ENCODE assay signal across 20 mouse cellular contexts in the genomic region with DNA sequence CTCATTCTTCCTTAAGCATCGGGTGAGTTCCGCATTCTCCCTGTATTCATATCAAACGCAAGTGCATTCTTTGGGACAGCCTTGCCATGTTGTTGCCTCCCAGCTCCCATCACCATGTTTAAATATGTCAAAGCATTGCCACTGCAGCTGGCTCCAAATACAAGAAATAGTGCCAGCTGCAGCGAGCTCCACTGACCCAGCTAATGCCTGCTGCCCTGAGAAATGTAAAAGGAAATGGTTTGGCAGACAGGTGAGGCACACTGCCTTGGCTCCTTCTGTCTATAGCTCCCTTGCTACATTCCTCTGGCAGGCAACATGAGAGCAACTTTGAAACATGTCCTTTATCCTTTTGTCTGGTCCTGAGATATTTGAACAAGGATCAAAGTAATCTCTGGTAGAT.
DNase-seq lines count a peak whose midpoint lies in the region; ATAC-seq and TF ChIP-seq lines count a peak whose summit lies in the region.
"Had no signal": no experiment of that assay in that cellular context is flagged by ENCODE, and none has a peak within 500 bp of the region (broad histone marks: within the 10 kb centered on the region; RNA-seq: fewer than 3 reads in every experiment).

No protein-coding gene starts in this region.

- H3K4me1 ChIP-seq in forebrain, embryonic 14.5 days (ENCODE audit: control insufficient read depth, insufficient read depth, low read length) = no peaks in the 10 kb centered on the region
- no peaks in the 10 kb centered on the region for H3K4me1 ChIP-seq in forebrain, postnatal 0 days (ENCODE audit: insufficient read depth)
- no peaks in the 10 kb centered on the region for H3K4me1 ChIP-seq in hindbrain, embryonic 15.5 days (replicated peaks)
- no peaks in the 10 kb centered on the region for H3K4me1 ChIP-seq in hindbrain, embryonic 12.5 days
- H3K4me1 ChIP-seq: embryonic facial prominence, embryonic 12.5 days; embryonic facial prominence, embryonic 15.5 days; heart, embryonic 10.5 days; heart, embryonic 13.5 days; intestine, embryonic 15.5 days had no signal

- H3K27me3 ChIP-seq in forebrain, embryonic 14.5 days (replicated peaks; ENCODE audit: control insufficient read depth, insufficient read depth, low read length) = no peaks in the 10 kb centered on the region
- H3K27me3 ChIP-seq in forebrain, postnatal 0 days (ENCODE audit: insufficient read depth, low read length) = no peaks in the 10 kb centered on the region
- H3K27me3 ChIP-seq in hindbrain, embryonic 15.5 days = no peaks in the 10 kb centered on the region
- H3K27me3 ChIP-seq in hindbrain, embryonic 12.5 days = no peaks in the 10 kb centered on the region
- H3K27me3 ChIP-seq: embryonic facial prominence, embryonic 12.5 days; embryonic facial prominence, embryonic 15.5 days; heart, embryonic 13.5 days; intestine, embryonic 15.5 days had no signal

- no peak overlapping the region for H3K4me2 ChIP-seq in forebrain, embryonic 14.5 days (ENCODE audit: low read length)
- no peak overlapping the region for H3K4me2 ChIP-seq in forebrain, postnatal 0 days (ENCODE audit: low read depth)
- no peak overlapping the region for H3K4me2 ChIP-seq in hindbrain, embryonic 15.5 days
- no peak overlapping the region for H3K4me2 ChIP-seq in hindbrain, embryonic 12.5 days (replicated peaks)
- H3K4me2 ChIP-seq: embryonic facial prominence, embryonic 12.5 days; embryonic facial prominence, embryonic 15.5 days; heart, embryonic 13.5 days; hindbrain, embryonic 14.5 days; intestine, embryonic 15.5 days had no signal

- H3K9ac ChIP-seq in forebrain, embryonic 14.5 days (ENCODE audit: low read length) = no peak overlapping the region
- H3K9ac ChIP-seq in forebrain, postnatal 0 days = no peak overlapping the region
- no peak overlapping the region for H3K9ac ChIP-seq in hindbrain, embryonic 15.5 days
- H3K9ac ChIP-seq in hindbrain, embryonic 12.5 days = no peak overlapping the region
- H3K9ac ChIP-seq: embryonic facial prominence, embryonic 12.5 days; embryonic facial prominence, embryonic 15.5 days; heart, embryonic 13.5 days; hindbrain, embryonic 14.5 days; intestine, embryonic 15.5 days had no signal

- no peak for TF ChIP-seq POLR2A in brain, embryonic 14.5 days (IDR thresholded peaks at IDR 0.05; ENCODE audit: borderline replicate concordance, extremely low read depth, insufficient read depth, insufficient read length, poor library complexity, severe bottlenecking)

- no peak overlapping the region for H3K4me3 ChIP-seq in forebrain, embryonic 14.5 days (ENCODE audit: low read depth, low read length)
- H3K4me3 ChIP-seq in forebrain, postnatal 0 days (ENCODE audit: low read depth, low read length) = no peak overlapping the region
- H3K4me3 ChIP-seq in hindbrain, embryonic 15.5 days = no peak overlapping the region
- H3K4me3 ChIP-seq in hindbrain, embryonic 12.5 days = no peak overlapping the region
- H3K4me3 ChIP-seq: embryonic facial prominence, embryonic 12.5 days; embryonic facial prominence, embryonic 15.5 days; heart, adult 2 months; heart, embryonic 10.5 days; heart, embryonic 13.5 days; intestine, embryonic 15.5 days had no signal

- 74% methylated on average over 4 of the region's 4 CpGs for WGBS in forebrain, embryonic 14.5 days
- WGBS in forebrain, postnatal 0 days = 58% methylated on average over 4 of the region's 4 CpGs
- WGBS in hindbrain, embryonic 15.5 days = 71% methylated on average over 4 of the region's 4 CpGs
- WGBS in hindbrain, embryonic 12.5 days = 90% methylated on average over 4 of the region's 4 CpGs

- no peaks in the 10 kb centered on the region for H3K36me3 ChIP-seq in forebrain, embryonic 14.5 days (ENCODE audit: control insufficient read depth, insufficient read depth, low read length)
- H3K36me3 ChIP-seq in forebrain, postnatal 0 days (ENCODE audit: insufficient read depth) = no peaks in the 10 kb centered on the region
- no peaks in the 10 kb centered on the region for H3K36me3 ChIP-seq in hindbrain, embryonic 15.5 days
- H3K36me3 ChIP-seq in hindbrain, embryonic 12.5 days = no peaks in the 10 kb centered on the region
- H3K36me3 ChIP-seq: embryonic facial prominence, embryonic 12.5 days; embryonic facial prominence, embryonic 15.5 days; heart, embryonic 10.5 days; heart, embryonic 13.5 days; intestine, embryonic 15.5 days had no signal

- no peak for TF ChIP-seq CTCF in forebrain, postnatal 0 days (IDR thresholded peaks at IDR 0.05; ENCODE audit: low read depth)
- no peak for TF ChIP-seq CTCF in brain, embryonic 14.5 days (IDR thresholded peaks at IDR 0.05; ENCODE audit: borderline replicate concordance, extremely low read depth, insufficient read depth, insufficient read length)

- H3K27ac ChIP-seq in forebrain, embryonic 14.5 days (ENCODE audit: low read depth, low read length) = no peak overlapping the region
- H3K27ac ChIP-seq in forebrain, postnatal 0 days (ENCODE audit: low read depth, low read length) = no peak overlapping the region
- H3K27ac ChIP-seq in hindbrain, embryonic 15.5 days (replicated peaks) = no peak overlapping the region
- no peak overlapping the region for H3K27ac ChIP-seq in hindbrain, embryonic 12.5 days
- H3K27ac ChIP-seq: embryonic facial prominence, embryonic 12.5 days; embryonic facial prominence, embryonic 15.5 days; heart, adult 2 months; heart, embryonic 10.5 days; heart, embryonic 13.5 days; hindbrain, embryonic 14.5 days; intestine, embryonic 15.5 days had no signal

- DNase-seq in forebrain, embryonic 14.5 days (ENCODE audit: low spot score) = no peak
- DNase-seq in forebrain, postnatal 0 days = no peak
- peak; percentile 38 for DNase-seq in brain, embryonic 14.5 days (ENCODE audit: low read depth)
- no peak for DNase-seq in adrenal gland, postnatal 25 days
- DNase-seq: cerebellum, adult 8-10 months; cerebellum, postnatal 25 days; gastrocnemius, postnatal 25 days; heart, adult 2 months; heart, postnatal 14 days; kidney, adult 11 months; kidney, adult 8-10 months had no signal

- no peaks in the 10 kb centered on the region for H3K9me3 ChIP-seq in forebrain, embryonic 14.5 days (replicated peaks; ENCODE audit: control insufficient read depth, low read length)
- no peaks in the 10 kb centered on the region for H3K9me3 ChIP-seq in forebrain, postnatal 0 days (ENCODE audit: low read length)
- H3K9me3 ChIP-seq in hindbrain, embryonic 15.5 days = no peaks in the 10 kb centered on the region
- H3K9me3 ChIP-seq in hindbrain, embryonic 12.5 days (replicated peaks) = no peaks in the 10 kb centered on the region
- H3K9me3 ChIP-seq: embryonic facial prominence, embryonic 12.5 days; embryonic facial prominence, embryonic 15.5 days; heart, embryonic 10.5 days; heart, embryonic 13.5 days; intestine, embryonic 15.5 days had no signal

- ATAC-seq in forebrain, embryonic 14.5 days = 0 out of 2 replicates have a peak, but pooled peaks have one; percentile 46
- no peak for ATAC-seq in forebrain, postnatal 0 days
- 0 out of 2 replicates have a peak, but pooled peaks have one; percentile 19 for ATAC-seq in hindbrain, embryonic 15.5 days (ENCODE audit: low FRiP score, low read depth)
- no peak for ATAC-seq in hindbrain, embryonic 12.5 days (ENCODE audit: low FRiP score)
- ATAC-seq: CD4-positive, CD25-positive, alpha-beta regulatory T cell, adult 4 months; intestine, embryonic 15.5 days had no signal

Comparison
In these comparisons a context has a peak if more than half of its experiments do, and no peak if none do; other contexts are left out.
1. ATAC-seq: peak in forebrain, embryonic 14.5 days (single experiment) and hindbrain, embryonic 15.5 days (single experiment); none in forebrain, postnatal 0 days (single experiment) and hindbrain, embryonic 12.5 days (single experiment).